Mouse (Mus musculus): ENCODE data around the gene Gm4779. TPM values are rescaled to one million over a fixed set of nuclear protein-coding genes. Genes with fewer than 3 reads are reported as not detected.
A peak's percentile ranks its signal among the peaks of the same experiment; 100 is the strongest.
"Not testable (repeated sequence)": the region's sequence is repeated elsewhere in the genome, so short reads cannot be mapped to it uniquely, and the experiment has no call there.

Gene Gm4779
- polyA plus RNA-seq (2012; rRNA removed) = 0.09 and 0.30 TPM in 2 replicates

GRCm38 (mm10) chrX:101794342-101794741, at the start of gene Gm4779, which contains the start of gene 8030474K03Rik:
Gm4779 (minus strand) TSS chrX:101794423.
8030474K03Rik (plus strand) TSS chrX:101794656.
- H3K27me3 ChIP-seq (ENCODE audit: control insufficient read depth, insufficient read depth, low read length) = no peaks in the 10 kb centered on the region
- DNase-seq = no peak
- peaks cover 7% of the 10 kb centered on the region for H3K4me1 ChIP-seq (replicated peaks; ENCODE audit: control insufficient read depth, insufficient read depth, low read length)
- 98% methylated on average over 35 of the region's 35 CpGs for WGBS
- no peak within 1 kb of the TSS for H3K4me3 ChIP-seq (ENCODE audit: control insufficient read depth, insufficient read depth, low read length)
- H3K36me3 ChIP-seq (ENCODE audit: control insufficient read depth, insufficient read depth, low read length) = no peaks in the 10 kb centered on the region
- TF ChIP-seq POLR2A (IDR thresholded peaks at IDR 0.05; ENCODE audit: control insufficient read depth, extremely low read depth, insufficient read depth, low read length, poor library complexity) = no peak
- TF ChIP-seq CTCF (IDR thresholded peaks at IDR 0.05; ENCODE audit: borderline replicate concordance, control insufficient read depth, extremely low read depth, insufficient read depth, low read length, poor library complexity) = no peak
- no peak within 1 kb of the TSS for H3K27ac ChIP-seq (ENCODE audit: control insufficient read depth, insufficient read depth, low read length)

GRCm38 (mm10) chrX:101819980-101820379, 25.8 kb upstream of the Gm4779 start:
- not testable (repeated sequence) for DNase-seq; H3K4me3 ChIP-seq (ENCODE audit: control insufficient read depth, insufficient read depth, low read length); H3K27ac ChIP-seq (ENCODE audit: control insufficient read depth, insufficient read depth, low read length); H3K4me1 ChIP-seq (replicated peaks; ENCODE audit: control insufficient read depth, insufficient read depth, low read length); H3K36me3 ChIP-seq (ENCODE audit: control insufficient read depth, insufficient read depth, low read length); H3K27me3 ChIP-seq (ENCODE audit: control insufficient read depth, insufficient read depth, low read length)

- H3K4me3 ChIP-seq (ENCODE audit: control insufficient read depth, insufficient read depth, low read length) = no peak overlapping the region
- WGBS = 47% methylated on average over 1 of the region's 1 CpGs
- no peaks in the 10 kb centered on the region for H3K27me3 ChIP-seq (ENCODE audit: control insufficient read depth, insufficient read depth, low read length)
- no peak overlapping the region for H3K27ac ChIP-seq (ENCODE audit: control insufficient read depth, insufficient read depth, low read length)
- H3K4me1 ChIP-seq (replicated peaks; ENCODE audit: control insufficient read depth, insufficient read depth, low read length) = no peaks in the 10 kb centered on the region
- no peaks in the 10 kb centered on the region for H3K36me3 ChIP-seq (ENCODE audit: control insufficient read depth, insufficient read depth, low read length)
- TF ChIP-seq CTCF (IDR thresholded peaks at IDR 0.05; ENCODE audit: borderline replicate concordance, control insufficient read depth, extremely low read depth, insufficient read depth, low read length, poor library complexity) (no peak), POLR2A (IDR thresholded peaks at IDR 0.05; ENCODE audit: control insufficient read depth, extremely low read depth, insufficient read depth, low read length, poor library complexity) (no peak)
- DNase-seq = peak; percentile 10
Observed at GRCm38 (mm10) chrX:101819163-101819562, 24.9 kb upstream of the Gm4779 start.

GRCm38 (mm10) chrX:101811750-101812149, 17.5 kb upstream of the Gm4779 start:
- Histone ChIP-seq H3K36me3 (ENCODE audit: control insufficient read depth, insufficient read depth, low read length) (no peaks in the 10 kb centered on the region), H3K27me3 (ENCODE audit: control insufficient read depth, insufficient read depth, low read length) (no peaks in the 10 kb centered on the region), H3K4me3 (ENCODE audit: control insufficient read depth, insufficient read depth, low read length) (no peak overlapping the region), H3K27ac (ENCODE audit: control insufficient read depth, insufficient read depth, low read length) (no peak overlapping the region), H3K4me1 (replicated peaks; ENCODE audit: control insufficient read depth, insufficient read depth, low read length) (no peaks in the 10 kb centered on the region)
- DNase-seq = no peak
- 21% methylated on average over 3 of the region's 3 CpGs for WGBS
- TF ChIP-seq CTCF (IDR thresholded peaks at IDR 0.05; ENCODE audit: borderline replicate concordance, control insufficient read depth, extremely low read depth, insufficient read depth, low read length, poor library complexity) (no peak), POLR2A (IDR thresholded peaks at IDR 0.05; ENCODE audit: control insufficient read depth, extremely low read depth, insufficient read depth, low read length, poor library complexity) (no peak)

GRCm38 (mm10) chrX:101805512-101805911, 11.3 kb upstream of the Gm4779 start:
- DNase-seq = peak; percentile 13
- WGBS = 41% methylated on average over 2 of the region's 2 CpGs
- TF ChIP-seq CTCF (IDR thresholded peaks at IDR 0.05; ENCODE audit: borderline replicate concordance, control insufficient read depth, extremely low read depth, insufficient read depth, low read length, poor library complexity) (no peak), POLR2A (IDR thresholded peaks at IDR 0.05; ENCODE audit: control insufficient read depth, extremely low read depth, insufficient read depth, low read length, poor library complexity) (no peak)

GRCm38 (mm10) chrX:101791551-101791950, 2.7 kb downstream of the Gm4779 start:
- 45% methylated on average over 4 of the region's 4 CpGs for WGBS
- H3K27me3 ChIP-seq (ENCODE audit: control insufficient read depth, insufficient read depth, low read length) = no peaks in the 10 kb centered on the region
- peak; percentile 32 for DNase-seq

More at GRCm38 (mm10) chrX:101805512-101805911, 11.3 kb upstream of the Gm4779 start:
- Histone ChIP-seq H3K4me1 (replicated peaks; ENCODE audit: control insufficient read depth, insufficient read depth, low read length) (no peaks in the 10 kb centered on the region), H3K4me3 (ENCODE audit: control insufficient read depth, insufficient read depth, low read length) (no peak overlapping the region), H3K27ac (ENCODE audit: control insufficient read depth, insufficient read depth, low read length) (no peak overlapping the region), H3K27me3 (ENCODE audit: control insufficient read depth, insufficient read depth, low read length) (no peaks in the 10 kb centered on the region), H3K36me3 (ENCODE audit: control insufficient read depth, insufficient read depth, low read length) (no peaks in the 10 kb centered on the region)

GRCm38 (mm10) chrX:101772035-101772434, 22.2 kb downstream of the Gm4779 start:
- Histone ChIP-seq H3K27me3 (ENCODE audit: control insufficient read depth, insufficient read depth, low read length) (no peaks in the 10 kb centered on the region), H3K4me1 (replicated peaks; ENCODE audit: control insufficient read depth, insufficient read depth, low read length) (peaks cover 6% of the 10 kb centered on the region), H3K4me3 (ENCODE audit: control insufficient read depth, insufficient read depth, low read length) (no peak overlapping the region), H3K27ac (ENCODE audit: control insufficient read depth, insufficient read depth, low read length) (no peak overlapping the region), H3K36me3 (ENCODE audit: control insufficient read depth, insufficient read depth, low read length) (no peaks in the 10 kb centered on the region)
- DNase-seq = peak; percentile 57
- TF ChIP-seq CTCF (IDR thresholded peaks at IDR 0.05; ENCODE audit: borderline replicate concordance, control insufficient read depth, extremely low read depth, insufficient read depth, low read length, poor library complexity) (no peak), POLR2A (IDR thresholded peaks at IDR 0.05; ENCODE audit: control insufficient read depth, extremely low read depth, insufficient read depth, low read length, poor library complexity) (no peak)
- WGBS = 26% methylated on average over 5 of the region's 5 CpGs

More at GRCm38 (mm10) chrX:101791551-101791950, 2.7 kb downstream of the Gm4779 start:
- no peaks in the 10 kb centered on the region for H3K36me3 ChIP-seq (ENCODE audit: control insufficient read depth, insufficient read depth, low read length)
- H3K4me1 ChIP-seq (replicated peaks; ENCODE audit: control insufficient read depth, insufficient read depth, low read length) = peaks cover 1% of the 10 kb centered on the region
- H3K27ac ChIP-seq (ENCODE audit: control insufficient read depth, insufficient read depth, low read length) = no peak overlapping the region
- no peak for TF ChIP-seq POLR2A (IDR thresholded peaks at IDR 0.05; ENCODE audit: control insufficient read depth, extremely low read depth, insufficient read depth, low read length, poor library complexity)
- TF ChIP-seq CTCF (IDR thresholded peaks at IDR 0.05; ENCODE audit: borderline replicate concordance, control insufficient read depth, extremely low read depth, insufficient read depth, low read length, poor library complexity) = no peak
- H3K4me3 ChIP-seq (ENCODE audit: control insufficient read depth, insufficient read depth, low read length) = no peak overlapping the region

All from thymus, adult 2 months (tissue).